Mouse (Mus musculus) CH12.LX (cell line): ENCODE data around the gene Sys1. TPM values are rescaled to one million over a fixed set of nuclear protein-coding genes. Genes with fewer than 3 reads are reported as not detected.

ENCODE experiments used
- DNase-seq: peaks from one replicate; pipeline ENCODE4 v3.0.0-alpha.2; 2013; ENCODE audit errors: extremely low read depth
- H3K27ac ChIP-seq: 2 replicates; pipeline ENCODE4 v1.5.1; 2012; ENCODE audit warnings: low read depth, mild to moderate bottlenecking, control low read depth, moderate library complexity; ENCODE audit not compliant: insufficient read depth
- H3K27me3 ChIP-seq: replicated peaks from 2 replicates; pipeline ENCODE3; 2012; ENCODE audit warnings: inconsistent platforms
- H3K36me3 ChIP-seq, 2 experiments: replicated peaks in 1 of 2; 2 replicates each; pipeline versions ENCODE3 to v1.6.1; 2012; ENCODE audit warnings: inconsistent platforms in 1 of 2, low read length in 1 of 2, mild to moderate bottlenecking in 1 of 2, mixed read lengths in 1 of 2, moderate library complexity in 1 of 2; ENCODE audit not compliant: control insufficient read depth in 1 of 2, insufficient read depth in 1 of 2
- H3K4me1 ChIP-seq, 2 experiments: 2 replicates each; pipeline ENCODE4 v1.6.1; 2012; ENCODE audit warnings: inconsistent platforms in 1 of 2, moderate library complexity in 1 of 2; ENCODE audit not compliant: insufficient read depth in 2 of 2, control insufficient read depth in 1 of 2
- H3K4me2 ChIP-seq: 2 replicates; pipeline ENCODE4 v1.6.1; 2012; ENCODE audit warnings: low read depth, mild to moderate bottlenecking, control low read depth; ENCODE audit not compliant: poor library complexity, insufficient read depth, severe bottlenecking
- H3K4me3 ChIP-seq, 3 experiments: fragments of 150-350 bp in 1 of 3; sonication (generic) in 1 of 3; replicated peaks in 1 of 3; 2 replicates each; pipeline versions ENCODE3 to v1.5.1; 2011 to 2012; ENCODE audit warnings: low read depth in 2 of 3, low read length in 2 of 3, mild to moderate bottlenecking in 2 of 3, moderate library complexity in 2 of 3, control low read depth in 1 of 3, improper control_type of control experiment in 1 of 3, inconsistent platforms in 1 of 3, mixed read lengths in 1 of 3; ENCODE audit not compliant: poor library complexity in 1 of 3
- H3K79me2 ChIP-seq: replicated peaks from 2 replicates; pipeline ENCODE4 v1.6.1; 2012; ENCODE audit warnings: mild to moderate bottlenecking, moderate library complexity; ENCODE audit not compliant: control insufficient read depth, poor library complexity, insufficient read depth, severe bottlenecking; ENCODE audit errors: extremely low read depth
- H3K9ac ChIP-seq: 2 replicates; pipeline ENCODE4 v1.6.1; 2012; ENCODE audit warnings: low read depth, mild to moderate bottlenecking, control low read depth, moderate library complexity; ENCODE audit not compliant: insufficient read depth
- H3K9me3 ChIP-seq: replicated peaks from 2 replicates; pipeline ENCODE3; 2012; ENCODE audit warnings: low read length, inconsistent platforms, mixed read lengths
- BHLHE40 ChIP-seq: IDR thresholded peaks from 2 replicates; pipeline ENCODE4 v1.6.1; 2011; ENCODE audit warnings: mild to moderate bottlenecking, low read depth, low read length, improper control_type of control experiment
- CHD1 ChIP-seq: IDR thresholded peaks from 2 replicates; pipeline ENCODE4 v1.6.1; 2012; ENCODE audit warnings: low read depth, low read length, improper control_type of control experiment, inconsistent platforms
- E2F4 ChIP-seq: IDR thresholded peaks from 2 replicates; pipeline ENCODE4 v1.6.1; 2011; ENCODE audit warnings: low read depth, low read length, improper control_type of control experiment; ENCODE audit not compliant: insufficient replicate concordance
- EP300 ChIP-seq: IDR thresholded peaks from 2 replicates; pipeline ENCODE4 v1.6.1; 2011; ENCODE audit warnings: low read length, improper control_type of control experiment
- ETS1 ChIP-seq: conservative IDR thresholded peaks from 2 replicates; pipeline ENCODE4 v1.6.1; 2012; ENCODE audit warnings: low read depth, mild to moderate bottlenecking, inconsistent platforms, low read length, improper control_type of control experiment, moderate library complexity
- JUND ChIP-seq: conservative IDR thresholded peaks from 2 replicates; pipeline ENCODE4 v1.6.1; 2011; ENCODE audit warnings: low read depth, low read length, improper control_type of control experiment
- KAT2A ChIP-seq: IDR thresholded peaks from 2 replicates; pipeline ENCODE4 v1.6.1; 2012; ENCODE audit warnings: low read length, improper control_type of control experiment, inconsistent platforms; ENCODE audit not compliant: insufficient replicate concordance
- MAFK ChIP-seq: IDR thresholded peaks from 2 replicates; pipeline ENCODE4 v1.6.1; 2011; ENCODE audit warnings: low read length, improper control_type of control experiment; ENCODE audit not compliant: insufficient replicate concordance
- MAZ ChIP-seq: IDR thresholded peaks from 2 replicates; pipeline ENCODE4 v1.6.1; 2012; ENCODE audit warnings: low read depth, mild to moderate bottlenecking, inconsistent platforms, low read length, improper control_type of control experiment, moderate library complexity
- MEF2A ChIP-seq: IDR thresholded peaks from 2 replicates; pipeline ENCODE4 v1.6.1; 2014; ENCODE audit warnings: low read depth, mild to moderate bottlenecking, inconsistent platforms, low read length, improper control_type of control experiment, borderline replicate concordance
- MXI1 ChIP-seq: IDR thresholded peaks from 2 replicates; pipeline ENCODE4 v1.6.1; 2011; ENCODE audit warnings: mild to moderate bottlenecking, low read depth, low read length, improper control_type of control experiment
- NELFE ChIP-seq: IDR thresholded peaks from 2 replicates; pipeline ENCODE4 v1.6.1; 2011; ENCODE audit warnings: low read depth, low read length, improper control_type of control experiment
- PAX5 ChIP-seq: IDR thresholded peaks from 2 replicates; pipeline ENCODE4 v1.6.1; 2012; ENCODE audit warnings: low read length, inconsistent platforms, mixed read lengths
- POLR2A ChIP-seq: IDR thresholded peaks from 2 replicates; pipeline ENCODE4 v1.6.1; 2011; ENCODE audit warnings: low read depth, mild to moderate bottlenecking, improper control_type of control experiment, low read length
- RCOR1 ChIP-seq: conservative IDR thresholded peaks from 2 replicates; pipeline ENCODE4 v1.6.1; 2012; ENCODE audit warnings: low read depth, mild to moderate bottlenecking, inconsistent platforms, low read length, improper control_type of control experiment
- SIN3A ChIP-seq: IDR thresholded peaks from 2 replicates; pipeline ENCODE4 v1.6.1; 2012; ENCODE audit warnings: low read length, improper control_type of control experiment, inconsistent platforms
- TCF12 ChIP-seq: IDR thresholded peaks from 2 replicates; pipeline ENCODE4 v1.6.1; 2014; ENCODE audit warnings: low read depth, mild to moderate bottlenecking, inconsistent platforms, low read length, improper control_type of control experiment
- ZC3H11A ChIP-seq: IDR thresholded peaks from 2 replicates; pipeline ENCODE4 v1.6.1; 2012; ENCODE audit warnings: low read depth, mild to moderate bottlenecking, inconsistent platforms, low read length, improper control_type of control experiment
- ZKSCAN1 ChIP-seq: IDR thresholded peaks from 2 replicates; pipeline ENCODE4 v1.6.1; 2012; ENCODE audit warnings: low read depth, inconsistent platforms, low read length, improper control_type of control experiment, borderline replicate concordance
- dilution Hi-C: fragments of 300-500 bp; cut with MboI; formaldehyde crosslinking; loops from 2 replicates; pipeline ENCODE4 v1.14.3; 2020; ENCODE audit warnings: low sequenced_read_pairs; ENCODE audit not compliant: extremely low pct_unique_long_range_greater_than_20kb, extremely low pct_ligation_motif_present
- in situ Hi-C: fragments of 300-500 bp; cut with MboI; formaldehyde crosslinking; loops from 3 replicates; pipeline ENCODE4 v1.14.3; 2019; ENCODE audit warnings: low sequenced_read_pairs, low pct_ligation_motif_present, low pct_unique_long_range_greater_than_20kb, mixed read lengths
- polyA plus RNA-seq: library from polyadenylated mRNA; unstranded; fragments of >175 nt; gene quantifications from 2 replicates; pipeline ENCODE4 v1.2.1, GENCODE M21; 2012; ENCODE audit warnings: low read depth; ENCODE audit not compliant: insufficient read length
- total RNA-seq, 2 experiments: library from RNA; depleted of rRNA; stranded (reverse); fragments of 300-350 nt in 1 of 2; fragments of >200 nt in 1 of 2; gene quantifications; 2 replicates each; pipeline ENCODE4 v1.2.3; 2012 to 2014

Sys1 gene
- total and polyA plus RNA-seq, 3 experiments = 46.6 to 59.7 (median 57.4) TPM

- no peak overlapping the region for H3K27ac ChIP-seq
- peaks cover 0 to 53% of the 10 kb centered on the region in 2 experiments for H3K36me3 ChIP-seq
Observed at GRCm38 (mm10) chr2:164436215-164436913, 20.4 kb upstream of the Sys1 start.

GRCm38 (mm10) chr2:164436961-164437360, 19.8 kb upstream of the Sys1 start:
- H3K27me3 ChIP-seq = no peaks in the 10 kb centered on the region
- H3K27ac ChIP-seq = no peak overlapping the region
- H3K4me2 ChIP-seq = 0 out of 2 replicates have a peak overlapping the region, but pooled peaks have one; percentile 27
- in situ Hi-C loops = no loop called here
- peaks cover 31 to 79% of the 10 kb centered on the region in 2 experiments for H3K4me1 ChIP-seq
- H3K9ac ChIP-seq = no peak overlapping the region
- DNase-seq = no peak
- peaks cover 61% of the 10 kb centered on the region for H3K79me2 ChIP-seq
- no peaks in the 10 kb centered on the region for H3K9me3 ChIP-seq
- TF ChIP-seq EP300 = 0 out of 2 replicates have a peak, but pooled peaks have one; percentile 25
- TF ChIP-seq ETS1 = peak; percentile 60; the same call in 1 of the 2 replicates
- TF ChIP-seq E2F4 = no peak
- 0 out of 2 replicates have a peak, but pooled peaks have one; percentile 33 for TF ChIP-seq MAZ
- peak; percentile 61 for TF ChIP-seq BHLHE40
- H3K36me3 ChIP-seq = peaks cover 0 to 48% of the 10 kb centered on the region in 2 experiments
- no peak overlapping the region for H3K4me3 ChIP-seq
- dilution Hi-C loops = no loop called here

More at GRCm38 (mm10) chr2:164436215-164436913, 20.4 kb upstream of the Sys1 start:
- H3K79me2 ChIP-seq = peaks cover 62% of the 10 kb centered on the region
- no peak for TF ChIP-seq SIN3A
- no peak for TF ChIP-seq RCOR1
- no peak for TF ChIP-seq ZKSCAN1
- TF ChIP-seq MEF2A = no peak
- no peak for TF ChIP-seq PAX5
- TF ChIP-seq MXI1 = no peak
- TF ChIP-seq ZC3H11A = no peak
- TF ChIP-seq, all 38 proteins: peak for 0
- H3K9ac ChIP-seq = no peak overlapping the region
- dilution Hi-C loops (no loop called here), in situ Hi-C loops (no loop called here)
- peaks cover 31 to 77% of the 10 kb centered on the region in 2 experiments for H3K4me1 ChIP-seq
- no peaks in the 10 kb centered on the region for H3K9me3 ChIP-seq
- H3K4me3 ChIP-seq = no peak overlapping the region
- 0 out of 2 replicates have a peak overlapping the region, but pooled peaks have one; percentile 27 for H3K4me2 ChIP-seq
- no peak for DNase-seq
- no peaks in the 10 kb centered on the region for H3K27me3 ChIP-seq

GRCm38 (mm10) chr2:164437710-164438109, 19.1 kb upstream of the Sys1 start:
- DNase-seq = no peak
- Histone ChIP-seq H3K27ac (no peak overlapping the region), H3K4me3 (no peak overlapping the region), H3K9me3 (no peaks in the 10 kb centered on the region), H3K4me1 (peaks cover 31 to 76% of the 10 kb centered on the region in 2 experiments), H3K27me3 (no peaks in the 10 kb centered on the region), H3K4me2 (no peak overlapping the region), H3K79me2 (peaks cover 61% of the 10 kb centered on the region), H3K9ac (no peak overlapping the region), H3K36me3 (peaks cover 0 to 42% of the 10 kb centered on the region in 2 experiments)
- dilution Hi-C loops = no loop called here
- TF ChIP-seq MAFK (no peak), POLR2A (no peak), KAT2A (no peak), ETS1 (no peak), NELFE (no peak), TCF12 (no peak), CHD1 (no peak), JUND (no peak), PAX5 (no peak), ZC3H11A (no peak)
- in situ Hi-C loops = no loop called here
